Mouse (Mus musculus): ENCODE measurements around the gene Akap6. TPM values are rescaled to one million over a fixed set of nuclear protein-coding genes. Genes with fewer than 3 reads are reported as not detected.

The Akap6 gene
- polyA plus RNA-seq, 1 experiment from 2014 or later, result 18.3 TPM

- WGBS, result 6% methylated on average over 5 of the region's 5 CpGs
- Histone ChIP-seq H3K4me1 (peaks cover 38% of the 10 kb centered on the region), H3K9ac (peak overlapping the region; percentile 59), H3K36me3 (replicated peaks) (no peaks in the 10 kb centered on the region), H3K9me3 (no peaks in the 10 kb centered on the region), H3K4me3 (replicated peaks) (peak overlapping the region; percentile 47), H3K27me3 (no peaks in the 10 kb centered on the region), H3K27ac (peak overlapping the region; percentile 91), H3K4me2 (peak overlapping the region; percentile 67)
- ATAC-seq (ENCODE audit: low FRiP score), result peak; percentile 48; the same call in 1 of the 2 replicates
Measured at GRCm38 (mm10) chr12:52698276-52698930, 780 bp upstream of the Akap6 start.

DNA sequence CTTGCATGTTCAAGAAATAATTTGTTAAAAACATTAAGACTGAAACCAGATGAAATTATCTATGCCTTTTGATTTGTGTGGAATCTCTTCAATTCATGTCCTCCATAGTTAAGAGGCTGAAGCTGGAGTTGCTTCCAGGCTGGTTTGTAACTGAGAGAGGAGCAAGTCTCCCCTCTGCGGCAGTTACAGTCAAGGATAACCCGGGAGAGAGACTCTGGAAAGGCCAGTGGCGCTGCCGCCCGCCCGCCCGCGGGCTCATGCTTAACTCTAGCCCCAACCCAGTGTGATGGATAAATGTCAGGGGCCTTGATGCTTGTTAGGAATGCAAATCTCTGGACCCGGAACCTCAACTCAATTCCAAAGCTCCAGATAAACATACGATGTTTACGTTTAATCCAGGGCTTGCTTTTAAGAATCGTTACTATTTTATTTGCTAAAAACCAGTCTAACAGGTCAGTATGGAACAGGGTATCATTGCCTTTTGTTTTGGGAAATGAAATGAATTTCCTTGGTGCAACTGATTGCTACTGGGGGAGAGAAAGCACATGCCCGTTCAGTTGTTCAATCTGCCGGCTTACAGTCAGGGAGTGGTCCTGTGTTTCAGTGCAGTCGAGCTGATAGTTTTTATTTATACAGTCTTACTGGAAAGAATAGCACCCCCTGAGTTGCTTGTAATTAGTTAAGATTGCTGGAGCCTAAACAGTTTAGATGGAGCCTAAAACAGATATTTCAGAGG is 946 bp downstream of the Akap6 start:
- WGBS, result 5% methylated on average over 15 of the region's 15 CpGs
- Histone ChIP-seq H3K4me3 (replicated peaks) (peak overlapping the region; percentile 47), H3K9me3 (no peaks in the 10 kb centered on the region), H3K4me2 (peak overlapping the region; percentile 67), H3K36me3 (replicated peaks) (no peaks in the 10 kb centered on the region), H3K9ac (peak overlapping the region; percentile 53), H3K27ac (peak overlapping the region; percentile 91), H3K4me1 (peaks cover 53% of the 10 kb centered on the region), H3K27me3 (no peaks in the 10 kb centered on the region)
- peak; percentile 51; the same call in 1 of the 2 replicates for ATAC-seq (ENCODE audit: low FRiP score)

GRCm38 (mm10) chr12:52700697-52701191 is 1.6 kb downstream of the Akap6 start:
- Histone ChIP-seq H3K9me3 (no peaks in the 10 kb centered on the region), H3K27me3 (no peaks in the 10 kb centered on the region), H3K4me1 (peaks cover 53% of the 10 kb centered on the region), H3K4me3 (replicated peaks) (peak overlapping the region; percentile 47), H3K9ac (peak overlapping the region; percentile 53), H3K36me3 (replicated peaks) (no peaks in the 10 kb centered on the region), H3K27ac (peak overlapping the region; percentile 91), H3K4me2 (peak overlapping the region; percentile 67)
- ATAC-seq (ENCODE audit: low FRiP score), result peak; percentile 62
- 7% methylated on average over 15 of the region's 15 CpGs for WGBS

DNA sequence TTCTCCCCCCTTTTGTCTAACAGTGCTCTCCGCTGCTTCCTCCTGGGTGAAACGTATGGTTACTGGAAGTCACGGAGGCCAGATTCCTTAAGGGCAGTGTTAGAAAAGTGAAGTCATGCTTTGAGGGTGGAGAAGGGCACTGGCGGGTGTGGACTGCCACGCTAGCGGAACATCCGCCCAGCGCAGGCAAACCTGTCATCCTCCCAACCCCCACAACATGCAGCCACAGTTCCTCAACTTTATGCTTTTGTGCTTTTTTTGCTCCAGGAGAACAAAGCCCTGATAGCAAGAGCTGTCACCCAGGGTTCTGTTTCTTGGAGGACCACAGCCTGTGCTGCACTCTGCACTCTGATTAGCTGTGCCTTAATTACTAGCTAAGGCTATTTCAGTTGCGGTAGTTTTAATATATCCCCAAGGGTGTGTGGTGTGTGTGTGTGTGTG is 2.0 kb downstream of the Akap6 start:
- Histone ChIP-seq H3K4me3 (replicated peaks) (peak overlapping the region; percentile 47), H3K27me3 (no peaks in the 10 kb centered on the region), H3K36me3 (replicated peaks) (no peaks in the 10 kb centered on the region), H3K4me2 (peak overlapping the region; percentile 67), H3K9me3 (no peaks in the 10 kb centered on the region), H3K9ac (peak overlapping the region; percentile 53), H3K4me1 (peaks cover 53% of the 10 kb centered on the region), H3K27ac (peak overlapping the region; percentile 91)
- WGBS, result 2% methylated on average over 9 of the region's 9 CpGs
- ATAC-seq (ENCODE audit: low FRiP score), result peak; percentile 40

- Histone ChIP-seq H3K36me3 (replicated peaks) (no peaks in the 10 kb centered on the region), H3K4me2 (peak overlapping the region; percentile 67), H3K9ac (no peak overlapping the region), H3K9me3 (no peaks in the 10 kb centered on the region), H3K4me1 (peaks cover 53% of the 10 kb centered on the region), H3K27me3 (no peaks in the 10 kb centered on the region), H3K4me3 (replicated peaks) (no peak overlapping the region), H3K27ac (no peak overlapping the region)
- no peak for ATAC-seq (ENCODE audit: low FRiP score)
- WGBS, result 86% methylated on average over 12 of the region's 12 CpGs
Measured at GRCm38 (mm10) chr12:52702368-52702967, 3.3 kb downstream of the Akap6 start.

GRCm38 (mm10) chr12:52704081-52704480 is 4.9 kb downstream of the Akap6 start:
- Histone ChIP-seq H3K4me1 (peaks cover 42% of the 10 kb centered on the region), H3K27ac (no peak overlapping the region), H3K27me3 (no peaks in the 10 kb centered on the region), H3K36me3 (replicated peaks) (no peaks in the 10 kb centered on the region), H3K4me2 (no peak overlapping the region), H3K9me3 (no peaks in the 10 kb centered on the region), H3K4me3 (replicated peaks) (no peak overlapping the region), H3K9ac (no peak overlapping the region)
- no peak for ATAC-seq (ENCODE audit: low FRiP score)
- 78% methylated on average over 4 of the region's 4 CpGs for WGBS

DNA sequence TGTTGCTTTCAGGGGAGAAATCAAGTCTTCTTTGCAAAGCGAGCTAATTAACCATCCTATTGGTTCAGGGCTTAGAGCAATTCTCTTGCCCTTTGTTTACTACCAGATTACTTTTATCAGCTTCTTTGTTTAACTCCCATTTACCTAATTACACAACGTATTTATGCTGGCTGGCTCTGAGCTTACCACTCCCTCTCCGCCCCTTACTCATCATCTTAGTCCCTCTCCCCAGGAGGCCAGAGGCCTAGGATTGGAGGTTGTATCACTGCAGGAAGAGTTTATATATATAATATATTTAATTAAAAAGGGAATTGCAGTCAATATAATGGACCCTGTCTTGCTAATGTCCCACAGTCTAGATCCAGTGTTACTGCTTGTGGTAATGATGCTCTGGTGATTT is 5.6 kb downstream of the Akap6 start:
- WGBS, result 37% methylated on average over 3 of the region's 3 CpGs
- Histone ChIP-seq H3K27me3 (no peaks in the 10 kb centered on the region), H3K4me2 (no peak overlapping the region), H3K4me3 (replicated peaks) (no peak overlapping the region), H3K27ac (no peak overlapping the region), H3K4me1 (peaks cover 39% of the 10 kb centered on the region), H3K9me3 (no peaks in the 10 kb centered on the region), H3K36me3 (replicated peaks) (no peaks in the 10 kb centered on the region), H3K9ac (no peak overlapping the region)
- ATAC-seq (ENCODE audit: low FRiP score), result no peak

DNA sequence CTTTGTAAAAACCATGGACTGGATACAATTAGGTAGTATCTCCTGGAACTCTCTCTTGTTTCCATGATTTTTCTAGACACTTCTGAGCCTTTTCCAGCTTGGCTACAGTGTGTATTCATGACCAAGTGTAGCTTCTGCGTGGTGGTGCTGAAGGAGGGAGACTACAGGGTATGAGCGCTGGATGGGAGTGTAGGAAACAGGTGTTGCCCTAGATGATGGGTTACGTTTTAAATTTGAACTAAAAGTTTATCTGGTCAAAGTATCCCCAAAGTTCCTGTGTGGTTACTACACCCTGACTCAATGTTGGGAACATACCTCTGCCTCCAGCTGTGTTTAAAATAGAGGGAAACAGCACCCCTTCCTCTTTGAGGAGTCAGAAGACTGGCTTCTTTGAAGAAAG is 12.2 kb downstream of the Akap6 start:
- WGBS, result 85% methylated on average over 3 of the region's 3 CpGs
- H3K27me3 ChIP-seq, result no peaks in the 10 kb centered on the region
- no peak for ATAC-seq (ENCODE audit: low FRiP score)

GRCm38 (mm10) chr12:52711857-52712640 is 12.9 kb downstream of the Akap6 start:
- no peak overlapping the region for H3K4me2 ChIP-seq
- ATAC-seq (ENCODE audit: low FRiP score), result no peak
- 84% methylated on average over 7 of the region's 7 CpGs for WGBS
- 0 out of 2 replicates have a peak, but pooled peaks cover 3% of the 10 kb centered on the region for H3K4me1 ChIP-seq
- no peaks in the 10 kb centered on the region for H3K36me3 ChIP-seq (replicated peaks)
- H3K9ac ChIP-seq, result no peak overlapping the region
- no peak overlapping the region for H3K27ac ChIP-seq
- no peaks in the 10 kb centered on the region for H3K9me3 ChIP-seq
- no peak overlapping the region for H3K4me3 ChIP-seq (replicated peaks)
- H3K27me3 ChIP-seq, result no peaks in the 10 kb centered on the region

More for the DNA sequence above, 12.2 kb downstream of the Akap6 start:
- H3K36me3 ChIP-seq (replicated peaks), result no peaks in the 10 kb centered on the region
- no peak overlapping the region for H3K4me2 ChIP-seq
- H3K9ac ChIP-seq, result no peak overlapping the region
- no peak overlapping the region for H3K4me3 ChIP-seq (replicated peaks)
- no peak overlapping the region for H3K27ac ChIP-seq
- H3K9me3 ChIP-seq, result no peaks in the 10 kb centered on the region
- H3K4me1 ChIP-seq, result 0 out of 2 replicates have a peak, but pooled peaks cover 3% of the 10 kb centered on the region

- no peak overlapping the region for H3K4me2 ChIP-seq
- H3K36me3 ChIP-seq (replicated peaks), result no peaks in the 10 kb centered on the region
- no peak overlapping the region for H3K4me3 ChIP-seq (replicated peaks)
- H3K27me3 ChIP-seq, result no peaks in the 10 kb centered on the region
- H3K9me3 ChIP-seq, result no peaks in the 10 kb centered on the region
- no peaks in the 10 kb centered on the region for H3K4me1 ChIP-seq
- no peak overlapping the region for H3K9ac ChIP-seq
- no peak overlapping the region for H3K27ac ChIP-seq
- WGBS, result 95% methylated on average over 6 of the region's 6 CpGs
- no peak for ATAC-seq (ENCODE audit: low FRiP score)
Measured at GRCm38 (mm10) chr12:52718392-52718791, 19.2 kb downstream of the Akap6 start.

GRCm38 (mm10) chr12:52719232-52719631 is 20.0 kb downstream of the Akap6 start:
- no peak overlapping the region for H3K9ac ChIP-seq
- no peak overlapping the region for H3K27ac ChIP-seq
- no peaks in the 10 kb centered on the region for H3K27me3 ChIP-seq
- no peak overlapping the region for H3K4me3 ChIP-seq (replicated peaks)
- no peaks in the 10 kb centered on the region for H3K9me3 ChIP-seq
- 89% methylated on average over 9 of the region's 9 CpGs for WGBS
- H3K4me2 ChIP-seq, result no peak overlapping the region
- no peak for ATAC-seq (ENCODE audit: low FRiP score)
- no peaks in the 10 kb centered on the region for H3K4me1 ChIP-seq
- no peaks in the 10 kb centered on the region for H3K36me3 ChIP-seq (replicated peaks)

DNA sequence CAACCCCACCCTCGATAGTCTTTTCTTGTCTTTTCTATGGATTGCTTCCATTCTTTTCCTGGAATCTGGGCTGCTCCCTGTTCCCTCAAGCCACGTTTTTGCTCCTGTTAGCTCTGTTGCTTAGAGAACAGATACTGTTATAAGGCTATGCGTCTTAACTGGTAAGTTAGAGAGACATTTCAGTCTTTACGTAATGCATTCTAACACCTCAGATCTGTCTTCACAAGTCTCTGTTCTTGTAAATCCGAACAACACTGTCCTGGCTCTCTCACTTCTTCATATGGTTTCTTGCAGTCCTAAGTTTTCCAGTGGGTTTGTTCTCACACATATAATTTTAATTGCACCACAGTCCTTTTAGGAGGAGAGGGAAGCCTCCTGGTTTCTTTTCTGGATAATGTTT is 20.5 kb downstream of the Akap6 start:
- Histone ChIP-seq H3K4me3 (replicated peaks) (no peak overlapping the region), H3K4me2 (no peak overlapping the region), H3K36me3 (replicated peaks) (no peaks in the 10 kb centered on the region), H3K9me3 (no peaks in the 10 kb centered on the region), H3K27ac (no peak overlapping the region), H3K27me3 (no peaks in the 10 kb centered on the region), H3K9ac (no peak overlapping the region), H3K4me1 (no peaks in the 10 kb centered on the region)
- 84% methylated on average over 5 of the region's 5 CpGs for WGBS
- ATAC-seq (ENCODE audit: low FRiP score), result no peak
